Mouse (Mus musculus): Measurements from ENCODE around the gene Gpr155. TPM values are rescaled to one million over a fixed set of nuclear protein-coding genes. Genes with fewer than 3 reads are reported as not detected.

Gene Gpr155
- polyA plus RNA-seq, 1 experiment from 2014 or later = 15.6 TPM

GRCm38 (mm10) chr2:73385641-73386355 lies 574 bp downstream of the Gpr155 start:
- Histone ChIP-seq H3K4me3 (replicated peaks) (peak overlapping the region; percentile 82), H3K4me1 (peaks cover 11% of the 10 kb centered on the region), H3K27me3 (replicated peaks) (no peaks in the 10 kb centered on the region), H3K9me3 (replicated peaks) (no peaks in the 10 kb centered on the region), H3K4me2 (peak overlapping the region; percentile 95), H3K9ac (replicated peaks) (peak overlapping the region; percentile 87), H3K36me3 (0 out of 2 replicates have a peak, but pooled peaks cover 4% of the 10 kb centered on the region), H3K27ac (replicated peaks) (peak overlapping the region; percentile 80)
- WGBS = 4% methylated on average over 29 of the region's 29 CpGs
- no peak for ATAC-seq (ENCODE audit: low FRiP score)

- WGBS = 86% methylated on average over 4 of the region's 4 CpGs
- H3K4me1 ChIP-seq = peaks cover 11% of the 10 kb centered on the region
- H3K9ac ChIP-seq (replicated peaks) = no peak overlapping the region
These were observed 1.2 kb downstream of the Gpr155 start for GRCm38 (mm10) chr2:73385172-73385571.

GRCm38 (mm10) chr2:73380298-73380975 lies 5.9 kb downstream of the Gpr155 start:
- Histone ChIP-seq H3K27ac (replicated peaks) (no peak overlapping the region), H3K9ac (replicated peaks) (no peak overlapping the region), H3K4me1 (peaks cover 2% of the 10 kb centered on the region), H3K4me3 (replicated peaks) (no peak overlapping the region), H3K27me3 (replicated peaks) (no peaks in the 10 kb centered on the region), H3K36me3 (0 out of 2 replicates have a peak, but pooled peaks cover 4% of the 10 kb centered on the region), H3K4me2 (no peak overlapping the region), H3K9me3 (replicated peaks) (no peaks in the 10 kb centered on the region)
- no peak for ATAC-seq (ENCODE audit: low FRiP score)
- 93% methylated on average over 9 of the region's 9 CpGs for WGBS

More at GRCm38 (mm10) chr2:73385172-73385571, 1.2 kb downstream of the Gpr155 start:
- 0 out of 2 replicates have a peak, but pooled peaks cover 4% of the 10 kb centered on the region for H3K36me3 ChIP-seq
- H3K27me3 ChIP-seq (replicated peaks) = no peaks in the 10 kb centered on the region
- ATAC-seq (ENCODE audit: low FRiP score) = no peak
- H3K4me2 ChIP-seq = peak overlapping the region; percentile 95
- H3K9me3 ChIP-seq (replicated peaks) = no peaks in the 10 kb centered on the region
- H3K27ac ChIP-seq (replicated peaks) = no peak overlapping the region
- peak overlapping the region; percentile 82 for H3K4me3 ChIP-seq (replicated peaks)

GRCm38 (mm10) chr2:73379656-73380055 lies 6.7 kb downstream of the Gpr155 start:
- ATAC-seq (ENCODE audit: low FRiP score) = no peak
- Histone ChIP-seq H3K27ac (replicated peaks) (no peak overlapping the region), H3K36me3 (0 out of 2 replicates have a peak, but pooled peaks cover 4% of the 10 kb centered on the region), H3K27me3 (replicated peaks) (no peaks in the 10 kb centered on the region), H3K4me2 (no peak overlapping the region), H3K4me3 (replicated peaks) (no peak overlapping the region), H3K9ac (replicated peaks) (no peak overlapping the region), H3K4me1 (no peaks in the 10 kb centered on the region), H3K9me3 (replicated peaks) (no peaks in the 10 kb centered on the region)
- WGBS = 82% methylated on average over 5 of the region's 5 CpGs

GRCm38 (mm10) chr2:73378326-73378725 lies 8.0 kb downstream of the Gpr155 start:
- no peaks in the 10 kb centered on the region for H3K27me3 ChIP-seq (replicated peaks)
- no peak overlapping the region for H3K4me3 ChIP-seq (replicated peaks)
- H3K27ac ChIP-seq (replicated peaks) = no peak overlapping the region
- WGBS = 53% methylated on average over 5 of the region's 5 CpGs
- no peaks in the 10 kb centered on the region for H3K4me1 ChIP-seq
- no peak for ATAC-seq (ENCODE audit: low FRiP score)
- no peak overlapping the region for H3K9ac ChIP-seq (replicated peaks)
- H3K4me2 ChIP-seq = no peak overlapping the region
- 0 out of 2 replicates have a peak, but pooled peaks cover 4% of the 10 kb centered on the region for H3K36me3 ChIP-seq
- no peaks in the 10 kb centered on the region for H3K9me3 ChIP-seq (replicated peaks)

GRCm38 (mm10) chr2:73371530-73372335 lies 14.6 kb downstream of the Gpr155 start:
- 56% methylated on average over 9 of the region's 9 CpGs for WGBS
- no peaks in the 10 kb centered on the region; the same call in 1 of the 2 replicates for H3K4me1 ChIP-seq
- H3K9ac ChIP-seq (replicated peaks) = no peak overlapping the region
- no peak for ATAC-seq (ENCODE audit: low FRiP score)
- no peaks in the 10 kb centered on the region for H3K9me3 ChIP-seq (replicated peaks)
- H3K4me3 ChIP-seq (replicated peaks) = no peak overlapping the region
- H3K27ac ChIP-seq (replicated peaks) = no peak overlapping the region
- H3K4me2 ChIP-seq = no peak overlapping the region
- H3K36me3 ChIP-seq = no peaks in the 10 kb centered on the region
- no peaks in the 10 kb centered on the region for H3K27me3 ChIP-seq (replicated peaks)

- ATAC-seq (ENCODE audit: low FRiP score) = no peak
- H3K4me1 ChIP-seq = no peaks in the 10 kb centered on the region
- WGBS = 82% methylated on average over 5 of the region's 5 CpGs
- no peak overlapping the region for H3K4me2 ChIP-seq
- H3K27ac ChIP-seq (replicated peaks) = no peak overlapping the region
- H3K4me3 ChIP-seq (replicated peaks) = no peak overlapping the region
- no peaks in the 10 kb centered on the region for H3K9me3 ChIP-seq (replicated peaks)
- H3K36me3 ChIP-seq = peaks cover 14% of the 10 kb centered on the region
- no peak overlapping the region for H3K9ac ChIP-seq (replicated peaks)
- H3K27me3 ChIP-seq (replicated peaks) = no peaks in the 10 kb centered on the region
These were observed 22.9 kb downstream of the Gpr155 start for GRCm38 (mm10) chr2:73363448-73363847.

- no peaks in the 10 kb centered on the region for H3K4me1 ChIP-seq
- no peak overlapping the region for H3K27ac ChIP-seq (replicated peaks)
- H3K9me3 ChIP-seq (replicated peaks) = no peaks in the 10 kb centered on the region
- peaks cover 28% of the 10 kb centered on the region for H3K36me3 ChIP-seq
- no peak overlapping the region for H3K9ac ChIP-seq (replicated peaks)
- WGBS = 84% methylated on average over 2 of the region's 2 CpGs
- no peaks in the 10 kb centered on the region for H3K27me3 ChIP-seq (replicated peaks)
- no peak for ATAC-seq (ENCODE audit: low FRiP score)
- no peak overlapping the region for H3K4me2 ChIP-seq
- H3K4me3 ChIP-seq (replicated peaks) = no peak overlapping the region
These were observed 25.8 kb downstream of the Gpr155 start for GRCm38 (mm10) chr2:73360536-73360935.

- no peak overlapping the region for H3K4me2 ChIP-seq
- no peak overlapping the region for H3K27ac ChIP-seq (replicated peaks)
- no peak for ATAC-seq (ENCODE audit: low FRiP score)
- 97% methylated on average over 5 of the region's 5 CpGs for WGBS
- H3K9me3 ChIP-seq (replicated peaks) = no peaks in the 10 kb centered on the region
- no peak overlapping the region for H3K4me3 ChIP-seq (replicated peaks)
- H3K4me1 ChIP-seq = no peaks in the 10 kb centered on the region
- H3K9ac ChIP-seq (replicated peaks) = no peak overlapping the region
- H3K27me3 ChIP-seq (replicated peaks) = no peaks in the 10 kb centered on the region
- peaks cover 30% of the 10 kb centered on the region for H3K36me3 ChIP-seq
These were observed 26.4 kb downstream of the Gpr155 start for GRCm38 (mm10) chr2:73359941-73360340.

- Histone ChIP-seq H3K27me3 (replicated peaks) (no peaks in the 10 kb centered on the region), H3K36me3 (peaks cover 21% of the 10 kb centered on the region), H3K9me3 (replicated peaks) (no peaks in the 10 kb centered on the region), H3K4me1 (no peaks in the 10 kb centered on the region), H3K27ac (replicated peaks) (no peak overlapping the region), H3K4me3 (replicated peaks) (no peak overlapping the region), H3K9ac (replicated peaks) (no peak overlapping the region), H3K4me2 (no peak overlapping the region)
- ATAC-seq (ENCODE audit: low FRiP score) = no peak
- WGBS = 79% methylated on average over 18 of the region's 18 CpGs
These were observed 29.4 kb downstream of the Gpr155 start for GRCm38 (mm10) chr2:73357004-73357403.

GRCm38 (mm10) chr2:73351927-73352374 lies 34.4 kb downstream of the Gpr155 start:
- Histone ChIP-seq H3K9ac (replicated peaks) (no peak overlapping the region), H3K27me3 (replicated peaks) (no peaks in the 10 kb centered on the region), H3K9me3 (replicated peaks) (no peaks in the 10 kb centered on the region), H3K27ac (replicated peaks) (no peak overlapping the region), H3K36me3 (peaks cover 13% of the 10 kb centered on the region), H3K4me1 (0 out of 2 replicates have a peak, but pooled peaks cover 3% of the 10 kb centered on the region), H3K4me2 (no peak overlapping the region), H3K4me3 (replicated peaks) (no peak overlapping the region)
- 59% methylated on average over 7 of the region's 7 CpGs for WGBS
- no peak for ATAC-seq (ENCODE audit: low FRiP score)
